8 mouse cellular contexts compared by ENCODE assay signal in genomic region chr12:86157894-86158444, GRCm38 (mm10).
A peak's percentile ranks its signal among the peaks of the same experiment; 100 is the strongest.
DNase-seq lines count a peak whose midpoint lies in the region; ATAC-seq lines count a peak whose summit lies in the region.

No protein-coding gene starts in this region.

- peak; percentile 47; the same call in 1 of the 2 replicates for ATAC-seq in stomach, embryonic 14.5 days (ENCODE audit: insufficient number of reproducible peaks, insufficient read depth, low FRiP score, low read depth)

- H3K27me3 ChIP-seq in embryonic facial prominence, embryonic 10.5 days (replicated peaks; ENCODE audit: low read depth, poor library complexity, severe bottlenecking), result 0 out of 2 replicates have a peak, but pooled peaks cover 8% of the 10 kb centered on the region
- no peaks in the 10 kb centered on the region for H3K27me3 ChIP-seq in stomach, embryonic 14.5 days (ENCODE audit: control insufficient read depth, insufficient read depth, low read length)

- H3K4me1 ChIP-seq in embryonic facial prominence, embryonic 10.5 days, result peaks cover 42% of the 10 kb centered on the region
- peaks cover 16% of the 10 kb centered on the region for H3K4me1 ChIP-seq in stomach, embryonic 14.5 days (ENCODE audit: control insufficient read depth, insufficient read depth, low read length)

- no peak overlapping the region for H3K9ac ChIP-seq in stomach, embryonic 14.5 days (replicated peaks; ENCODE audit: low read depth, low read length)

- intact Hi-C loops in gastrocnemius, postnatal 14 days (cut with DNase I; ENCODE audit: low total_unique reads), result no loop called here

- DNase-seq in gastrocnemius, adult 18-20 months (ENCODE audit: low spot score), result peak; percentile 40
- no peak for DNase-seq in gastrocnemius, postnatal 14 days
- peak; percentile 8 for DNase-seq in 416B (ENCODE audit: low read depth)
- peak; percentile 57 for DNase-seq in embryonic facial prominence, embryonic 10.5 days (ENCODE audit: low spot score)
- DNase-seq in heart, postnatal 4 days, result peak; percentile 40
- no peak for DNase-seq in retina, embryonic 14.5 days (ENCODE audit: low spot score)
- no peak for DNase-seq in liver

- 29% methylated on average over 8 of the region's 8 CpGs for WGBS in embryonic facial prominence, embryonic 10.5 days
- 12% methylated on average over 8 of the region's 8 CpGs for WGBS in stomach, embryonic 14.5 days

- H3K36me3 ChIP-seq in embryonic facial prominence, embryonic 10.5 days (replicated peaks), result peaks cover 12% of the 10 kb centered on the region
- no peaks in the 10 kb centered on the region for H3K36me3 ChIP-seq in stomach, embryonic 14.5 days (ENCODE audit: control insufficient read depth, insufficient read depth, low read length)

- peak overlapping the region; percentile 75 for H3K27ac ChIP-seq in embryonic facial prominence, embryonic 10.5 days (replicated peaks)
- H3K27ac ChIP-seq in stomach, embryonic 14.5 days (ENCODE audit: low read length), result peak overlapping the region; percentile 16

- no peak overlapping the region for H3K4me2 ChIP-seq in stomach, embryonic 14.5 days (replicated peaks; ENCODE audit: low read depth, low read length)

- H3K4me3 ChIP-seq in embryonic facial prominence, embryonic 10.5 days, result no peak overlapping the region
- H3K4me3 ChIP-seq in stomach, embryonic 14.5 days (ENCODE audit: low read depth, low read length), result no peak overlapping the region

- H3K9me3 ChIP-seq in embryonic facial prominence, embryonic 10.5 days, result peaks cover 4% of the 10 kb centered on the region; the same call in 1 of the 2 replicates
- no peaks in the 10 kb centered on the region for H3K9me3 ChIP-seq in stomach, embryonic 14.5 days (ENCODE audit: control insufficient read depth, low read depth, low read length)

Comparison
In these comparisons a context has a peak if more than half of its experiments do, and no peak if none do; other contexts are left out.
1. DNase-seq: peak in gastrocnemius, adult 18-20 months (single experiment), 416B (single experiment), embryonic facial prominence, embryonic 10.5 days (single experiment) and heart, postnatal 4 days (single experiment); none in gastrocnemius, postnatal 14 days (single experiment), retina, embryonic 14.5 days (single experiment) and liver (single experiment).